Mouse (Mus musculus) limb, embryonic 13.5 days (tissue): ENCODE data around the gene Srsf2. TPM values are rescaled to one million over a fixed set of nuclear protein-coding genes. Genes with fewer than 3 reads are reported as not detected.
"Not testable (repeated sequence)": the region's sequence is repeated elsewhere in the genome, so short reads cannot be mapped to it uniquely, and the experiment has no call there.

Source experiments
- ATAC-seq: fragments of 200-750 bp; cut with Nextera tagmentation; 2 replicates; pipeline ENCODE4 v1.8.0; 2017; ENCODE audit warnings: low read depth, moderate number of reproducible peaks, moderate TSS enrichment; ENCODE audit not compliant: low FRiP score
- H3K27ac ChIP-seq: fragments of 300-500 bp; sonication (generic); 2 replicates; pipeline ENCODE4 v1.5.1; 2015; ENCODE audit warnings: inconsistent platforms, mild to moderate bottlenecking, moderate library complexity
- H3K27me3 ChIP-seq: fragments of 300-500 bp; sonication (generic); 2 replicates; pipeline ENCODE4 v1.6.1; 2015; ENCODE audit warnings: mild to moderate bottlenecking, inconsistent platforms
- H3K36me3 ChIP-seq: fragments of 300-500 bp; sonication (generic); 2 replicates; pipeline ENCODE4 v1.6.1; 2015; ENCODE audit warnings: inconsistent platforms, mild to moderate bottlenecking, moderate library complexity
- H3K4me1 ChIP-seq: fragments of 300-500 bp; sonication (generic); 2 replicates; pipeline ENCODE4 v1.6.1; 2015; ENCODE audit warnings: inconsistent platforms
- H3K4me2 ChIP-seq: fragments of 300-500 bp; sonication (generic); replicated peaks from 2 replicates; pipeline ENCODE4 v1.6.1; 2015; ENCODE audit warnings: inconsistent platforms, mild to moderate bottlenecking, moderate library complexity
- H3K4me3 ChIP-seq: fragments of 300-500 bp; sonication (generic); 2 replicates; pipeline ENCODE4 v1.5.1; 2015; ENCODE audit warnings: moderate library complexity, mild to moderate bottlenecking, inconsistent platforms
- H3K9ac ChIP-seq: fragments of 300-500 bp; sonication (generic); 2 replicates; pipeline ENCODE4 v1.6.1; 2015; ENCODE audit warnings: mild to moderate bottlenecking, inconsistent platforms
- H3K9me3 ChIP-seq: fragments of 300-500 bp; sonication (generic); 2 replicates; pipeline ENCODE4 v1.6.1; 2016; ENCODE audit warnings: inconsistent platforms
- WGBS: fragments of 180-500 bp; shearing (Covaris S2); methylation state at CpG from one replicate; pipeline ENCODE4 v1.1.7; 2015; 5-methylcytosine and 5-hydroxymethylcytosine counted together
- polyA plus RNA-seq: library from polyadenylated mRNA; unstranded; fragments of >200 nt; fragmentation: Nextera tagmentation; extraction: Ambion mirVana; gene quantifications from 2 replicates; pipeline ENCODE4 v1.2.1, GENCODE M21; 2015

Srsf2 gene
- polyA plus RNA-seq, 1 experiment from 2014 or later: 789 TPM

DNA sequence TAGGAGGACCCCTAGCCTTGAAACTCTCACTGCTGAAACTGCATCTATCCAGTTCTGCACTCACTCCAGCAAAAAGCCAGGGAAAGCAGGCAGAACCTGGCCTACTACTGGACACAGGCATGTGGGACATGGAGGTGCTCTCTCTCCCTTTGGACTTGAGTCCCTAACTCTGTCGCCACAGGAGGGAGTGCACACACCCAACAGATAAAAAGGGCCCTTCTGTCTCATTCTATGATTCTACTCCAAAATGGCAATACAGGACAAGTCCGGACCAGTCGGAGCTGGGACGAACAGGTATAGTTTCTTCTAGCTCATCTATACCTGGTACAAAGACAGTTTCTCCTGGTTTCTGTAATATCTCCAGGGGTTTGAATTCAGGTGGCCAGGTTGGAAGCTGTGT, 12.1 kb downstream of the Srsf2 start:
- peak overlapping the region; percentile 90 for H3K4me2 ChIP-seq
- no peak overlapping the region for H3K27ac ChIP-seq
- ATAC-seq: no peak
- no peaks in the 10 kb centered on the region for H3K27me3 ChIP-seq
- peak overlapping the region; percentile 83 for H3K4me3 ChIP-seq
- peaks cover 39% of the 10 kb centered on the region for H3K4me1 ChIP-seq
- H3K9ac ChIP-seq: peak overlapping the region; percentile 90
- 85% methylated on average over 4 of the region's 4 CpGs for WGBS
- no peaks in the 10 kb centered on the region for H3K9me3 ChIP-seq
- peaks cover 55% of the 10 kb centered on the region for H3K36me3 ChIP-seq

DNA sequence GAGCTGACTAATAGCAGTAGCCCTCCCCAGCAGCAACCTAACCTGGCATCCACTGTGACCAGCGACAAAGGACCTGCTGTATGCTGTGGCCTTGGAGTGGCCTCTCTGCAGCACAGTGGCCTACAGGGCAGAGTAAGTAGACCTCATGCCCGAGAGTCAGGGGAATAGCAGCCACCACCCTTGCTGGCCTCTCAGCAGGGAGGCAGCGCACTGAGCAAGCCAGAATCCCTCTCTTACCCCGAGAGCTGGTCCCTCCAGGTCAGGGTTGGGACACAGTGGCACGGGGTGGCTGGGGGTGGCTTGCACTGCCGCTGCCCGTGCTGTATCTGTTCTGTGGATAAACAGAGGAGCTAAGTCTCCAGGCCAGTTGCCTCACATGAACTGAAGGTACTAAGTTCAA, 13.3 kb downstream of the Srsf2 start:
- no peaks in the 10 kb centered on the region for H3K27me3 ChIP-seq
- H3K9ac ChIP-seq: peak overlapping the region; percentile 13; the same call in 1 of the 2 replicates
- H3K9me3 ChIP-seq: no peaks in the 10 kb centered on the region
- no peak overlapping the region for H3K27ac ChIP-seq
- H3K36me3 ChIP-seq: peaks cover 66% of the 10 kb centered on the region
- H3K4me3 ChIP-seq: no peak overlapping the region; the same call in 1 of the 2 replicates
- ATAC-seq: no peak
- H3K4me1 ChIP-seq: peaks cover 35% of the 10 kb centered on the region
- peak overlapping the region; percentile 90 for H3K4me2 ChIP-seq
- 78% methylated on average over 7 of the region's 7 CpGs for WGBS

DNA sequence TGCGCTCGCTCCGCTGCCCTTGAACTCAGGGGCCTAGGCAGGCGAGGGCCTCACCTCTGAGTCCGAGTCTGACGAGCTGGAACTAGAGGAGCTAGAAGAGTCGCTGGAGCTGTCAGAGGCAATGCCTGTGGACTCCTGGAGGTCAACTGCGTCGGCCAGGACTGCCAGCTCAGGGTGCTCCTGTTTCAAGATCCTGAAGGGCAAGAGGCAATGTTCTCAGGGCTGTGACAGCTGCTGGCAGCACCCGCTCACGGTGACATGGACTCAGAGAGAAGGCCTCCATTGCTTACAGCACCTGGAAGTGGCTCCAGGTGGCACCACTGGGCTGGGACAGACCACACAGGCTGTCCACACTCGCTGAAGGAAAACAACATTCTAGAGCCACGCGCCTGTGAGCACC, 14.0 kb downstream of the Srsf2 start:
- Histone ChIP-seq H3K4me1 (peaks cover 29% of the 10 kb centered on the region), H3K4me2 (no peak overlapping the region), H3K36me3 (peaks cover 73% of the 10 kb centered on the region), H3K4me3 (no peak overlapping the region), H3K9me3 (no peaks in the 10 kb centered on the region), H3K27ac (no peak overlapping the region), H3K9ac (no peak overlapping the region), H3K27me3 (no peaks in the 10 kb centered on the region)
- ATAC-seq: no peak
- WGBS: 90% methylated on average over 14 of the region's 14 CpGs

DNA sequence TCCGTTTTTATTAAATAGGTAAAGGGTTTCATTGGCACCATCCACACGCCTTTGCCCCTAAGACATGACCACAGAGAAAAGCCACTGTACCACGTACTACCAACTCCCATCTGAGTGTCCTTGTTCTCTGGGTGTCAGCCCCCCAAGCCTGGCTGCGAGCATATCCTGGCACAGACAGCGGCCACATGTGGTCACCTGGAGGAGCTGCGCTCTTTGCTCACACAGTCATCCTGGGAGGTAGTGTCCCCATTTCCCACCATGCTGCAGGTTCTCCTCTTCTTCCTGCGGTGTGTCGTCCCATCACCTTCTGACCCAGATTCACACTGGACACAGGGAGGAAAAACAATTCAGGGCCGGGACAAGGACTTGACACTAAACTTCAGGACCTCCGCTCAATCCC, 15.5 kb downstream of the Srsf2 start:
- Histone ChIP-seq H3K27ac (no peak overlapping the region), H3K27me3 (no peaks in the 10 kb centered on the region), H3K9me3 (no peaks in the 10 kb centered on the region), H3K4me1 (peaks cover 33% of the 10 kb centered on the region), H3K4me2 (no peak overlapping the region), H3K4me3 (no peak overlapping the region), H3K36me3 (peaks cover 88% of the 10 kb centered on the region), H3K9ac (no peak overlapping the region)
- no peak for ATAC-seq
- WGBS: 92% methylated on average over 10 of the region's 10 CpGs

DNA sequence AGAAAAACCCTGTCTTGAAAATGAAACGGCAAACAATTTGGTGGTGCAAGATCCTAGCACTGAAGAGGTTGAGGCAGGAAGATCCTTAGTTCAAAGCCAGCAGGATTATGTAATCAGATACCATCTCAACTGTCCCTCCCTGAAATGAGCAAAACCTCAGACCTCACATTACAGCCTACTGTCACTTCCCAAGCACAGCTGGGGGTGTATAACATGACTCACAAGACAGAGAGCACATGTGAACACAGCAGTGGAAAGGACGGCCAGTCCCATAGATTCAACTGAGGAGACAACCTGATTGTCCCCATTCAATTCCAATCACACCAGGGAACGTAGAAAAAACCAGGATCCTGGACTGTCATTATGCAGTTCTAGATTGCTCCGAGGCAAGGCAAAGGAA, 16.6 kb downstream of the Srsf2 start:
- H3K27me3 ChIP-seq: no peaks in the 10 kb centered on the region
- H3K4me2 ChIP-seq: no peak overlapping the region
- no peak overlapping the region for H3K27ac ChIP-seq
- H3K4me1 ChIP-seq: peaks cover 29% of the 10 kb centered on the region
- H3K36me3 ChIP-seq: peaks cover 94% of the 10 kb centered on the region
- H3K4me3 ChIP-seq: no peak overlapping the region
- no peaks in the 10 kb centered on the region for H3K9me3 ChIP-seq
- WGBS: 88% methylated on average over 4 of the region's 4 CpGs
- no peak for ATAC-seq
- no peak overlapping the region for H3K9ac ChIP-seq

DNA sequence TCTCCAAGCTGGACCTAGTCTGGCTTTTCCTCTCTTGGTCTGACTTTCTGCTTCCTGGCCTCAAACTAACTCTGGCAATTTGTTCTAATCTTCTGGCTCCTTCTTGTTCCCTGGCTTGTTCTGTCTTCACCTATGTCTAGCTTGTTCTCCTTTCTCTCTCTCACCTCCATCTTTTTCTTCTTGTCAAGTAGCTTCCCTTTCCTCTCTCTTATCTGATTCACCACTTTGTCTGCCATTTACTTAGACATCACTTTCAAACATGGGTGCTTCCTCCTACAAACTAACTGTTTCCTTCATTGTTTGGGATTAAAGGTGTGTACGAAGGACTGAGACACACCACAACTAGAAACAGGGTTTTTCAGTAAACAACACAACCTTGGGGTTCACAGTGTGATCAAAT, 17.9 kb downstream of the Srsf2 start:
- Histone ChIP-seq H3K27me3 (no peaks in the 10 kb centered on the region), H3K9me3 (no peaks in the 10 kb centered on the region), H3K4me3 (no peak overlapping the region), H3K36me3 (peaks cover 85% of the 10 kb centered on the region), H3K27ac (no peak overlapping the region), H3K9ac (no peak overlapping the region), H3K4me2 (no peak overlapping the region), H3K4me1 (peaks cover 16% of the 10 kb centered on the region)
- WGBS: 94% methylated on average over 1 of the region's 1 CpGs
- no peak for ATAC-seq

DNA sequence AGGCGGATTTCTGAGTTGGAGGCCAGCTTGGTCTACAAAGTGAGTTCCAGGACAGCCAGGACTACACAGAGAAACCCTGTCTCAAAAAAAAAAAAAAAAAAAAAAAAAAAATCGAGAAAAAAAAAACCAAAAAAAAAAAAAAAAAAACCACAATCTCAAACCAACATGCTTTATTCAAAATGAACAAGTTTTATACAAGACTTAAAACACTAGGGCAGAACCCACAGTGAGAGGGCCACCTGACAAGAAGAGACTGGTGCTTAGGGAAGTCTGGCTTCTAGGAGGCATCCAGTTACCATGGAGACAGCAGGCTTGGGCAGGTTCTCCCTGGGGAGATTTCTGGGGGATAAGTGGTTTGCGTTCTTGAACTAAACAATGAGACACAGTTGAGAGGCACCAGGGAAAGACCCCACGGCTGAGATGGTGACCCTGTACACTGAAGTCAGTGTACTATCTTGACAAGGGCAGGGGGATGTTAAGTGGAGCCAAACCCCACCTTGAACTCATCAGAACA, 20.7 kb downstream of the Srsf2 start:
- H3K27me3 ChIP-seq: no peaks in the 10 kb centered on the region
- WGBS: 37% methylated on average over 4 of the region's 4 CpGs
- no peak for ATAC-seq
- H3K4me3 ChIP-seq: no peak overlapping the region
- peaks cover 27% of the 10 kb centered on the region for H3K4me1 ChIP-seq
- no peaks in the 10 kb centered on the region for H3K9me3 ChIP-seq
- no peak overlapping the region for H3K4me2 ChIP-seq
- H3K9ac ChIP-seq: no peak overlapping the region
- no peak overlapping the region for H3K27ac ChIP-seq
- H3K36me3 ChIP-seq: peaks cover 58% of the 10 kb centered on the region

DNA sequence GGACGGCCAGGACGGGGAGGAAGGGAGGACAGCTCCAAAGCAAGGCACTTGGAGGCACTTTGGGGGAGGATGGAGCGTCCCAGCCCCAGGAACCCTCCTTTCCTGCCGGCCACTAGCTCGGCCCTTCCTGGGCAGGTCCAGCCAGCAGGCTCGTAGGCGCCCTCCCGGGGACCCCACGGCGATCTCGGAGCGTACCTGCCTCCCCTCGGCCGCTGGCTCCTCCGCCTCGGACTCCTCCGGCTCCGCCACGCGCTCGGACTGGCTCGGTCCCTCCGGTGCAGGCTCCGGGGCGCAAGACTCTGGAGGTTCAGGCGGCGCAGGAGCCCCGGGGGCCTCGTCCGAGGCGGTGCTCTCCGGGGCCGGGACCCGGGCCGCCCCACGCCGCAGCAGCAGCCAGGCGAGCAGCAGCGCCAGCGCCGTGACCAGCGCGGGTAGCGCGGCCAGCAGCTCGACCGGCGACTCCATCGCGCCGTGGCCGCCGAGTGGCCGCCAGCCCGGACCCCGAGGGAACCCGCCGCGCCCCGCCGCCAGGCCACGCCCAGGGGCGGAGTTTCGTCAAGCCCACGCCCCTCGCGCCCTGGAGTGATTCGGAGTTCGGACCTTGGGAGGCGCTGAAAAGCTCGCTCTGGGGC, 25.2 kb downstream of the Srsf2 start, which contains the start of gene Mxra7:
Gene Mxra7 (minus strand): TSS at position 513 of the 632 bp plus-strand sequence.
- peaks cover 42% of the 10 kb centered on the region for H3K4me1 ChIP-seq
- WGBS: under 1% methylated on average over 66 of the region's 71 CpGs

DNA sequence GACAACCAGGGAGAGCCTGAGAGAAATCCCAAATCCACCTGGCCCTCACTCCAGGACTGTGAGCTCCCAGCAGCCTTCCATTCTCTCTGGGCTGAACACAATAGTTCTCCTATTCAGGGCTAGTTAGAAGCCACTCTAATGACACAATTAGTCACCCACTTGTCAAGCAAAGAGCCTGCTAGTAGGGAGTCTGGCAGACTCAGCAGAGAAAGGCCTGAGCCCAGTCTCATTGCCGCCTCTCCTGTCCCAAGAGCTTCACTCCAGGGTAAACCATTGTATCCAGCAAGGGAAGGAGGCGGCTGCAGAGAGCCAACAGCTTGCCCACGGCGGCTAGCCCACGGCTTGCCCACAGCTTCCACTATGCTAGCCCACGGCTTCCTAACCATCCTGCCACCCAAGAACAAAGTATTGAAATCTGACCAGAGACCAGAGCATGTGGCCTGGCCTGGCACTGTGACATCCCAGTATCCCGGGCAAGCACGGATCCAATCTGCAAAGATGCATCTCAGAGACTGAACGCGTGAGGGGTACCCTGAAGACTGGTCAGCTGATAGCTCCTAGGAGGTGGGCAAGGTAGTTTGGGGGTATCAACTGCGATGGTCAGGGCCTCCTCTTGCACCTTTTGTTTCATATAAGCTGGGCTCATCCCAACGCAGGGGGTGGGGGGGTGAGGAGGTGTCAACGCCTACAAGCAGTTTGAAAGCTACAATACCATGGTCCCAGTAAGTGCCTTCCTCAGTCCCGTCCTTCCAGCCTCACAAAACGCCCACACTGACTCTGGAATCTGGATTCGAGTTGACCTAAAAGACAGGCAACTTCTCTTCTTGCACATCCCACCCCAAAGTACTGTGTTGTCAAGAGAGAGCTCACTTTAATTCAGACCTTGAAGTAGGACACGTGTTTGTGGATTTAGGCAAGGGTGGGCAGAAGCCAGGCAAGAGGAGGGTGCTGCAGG, 26.1 kb downstream of the Srsf2 start:
- H3K9ac ChIP-seq: peak overlapping the region; percentile 80
- no peaks in the 10 kb centered on the region for H3K27me3 ChIP-seq
- no peaks in the 10 kb centered on the region for H3K9me3 ChIP-seq
- H3K36me3 ChIP-seq: peaks cover 9% of the 10 kb centered on the region
- WGBS: 43% methylated on average over 17 of the region's 17 CpGs
- no peak overlapping the region; the same call in 1 of the 2 replicates for H3K27ac ChIP-seq
- ATAC-seq: no peak
- H3K4me1 ChIP-seq: peaks cover 37% of the 10 kb centered on the region
- H3K4me3 ChIP-seq: peak overlapping the region; percentile 62
- H3K4me2 ChIP-seq: peak overlapping the region; percentile 73

More for the DNA sequence above, 25.2 kb downstream of the Srsf2 start, which contains the start of gene Mxra7:
- peak within 1 kb of the TSS; percentile 80 for H3K9ac ChIP-seq
- peak; percentile 58; the same call in 1 of the 2 replicates for ATAC-seq
- peak within 1 kb of the TSS; percentile 35; the same call in 1 of the 2 replicates for H3K27ac ChIP-seq
- no peaks in the 10 kb centered on the region for H3K9me3 ChIP-seq
- peaks cover 12% of the 10 kb centered on the region for H3K36me3 ChIP-seq
- peak within 1 kb of the TSS; percentile 62 for H3K4me3 ChIP-seq
- no peaks in the 10 kb centered on the region for H3K27me3 ChIP-seq
- H3K4me2 ChIP-seq: peak within 1 kb of the TSS; percentile 73

DNA sequence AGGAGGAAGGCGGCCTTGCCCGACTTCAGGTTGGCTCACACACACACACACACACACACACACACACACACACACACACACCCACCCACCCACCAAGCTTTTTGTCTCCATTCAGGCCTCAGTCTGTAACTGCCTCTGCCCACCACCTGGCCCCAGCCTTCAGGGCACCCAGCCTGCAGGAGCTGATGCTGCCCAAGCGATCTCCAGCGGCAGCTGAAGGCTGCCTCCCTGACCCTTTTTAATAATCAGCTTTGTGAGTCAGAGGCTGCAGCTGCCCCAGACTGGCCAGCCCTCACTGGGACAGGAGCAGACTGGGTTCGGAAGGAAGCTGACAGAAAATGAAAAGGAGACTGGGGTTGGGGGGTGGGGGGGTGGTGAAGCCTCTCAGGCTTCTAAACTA, 27.7 kb downstream of the Srsf2 start:
- H3K27me3 ChIP-seq: no peaks in the 10 kb centered on the region
- H3K9me3 ChIP-seq: no peaks in the 10 kb centered on the region
- H3K27ac ChIP-seq: no peak overlapping the region
- peak overlapping the region; percentile 31; the same call in 1 of the 2 replicates for H3K9ac ChIP-seq
- H3K4me2 ChIP-seq: no peak overlapping the region
- H3K4me1 ChIP-seq: peaks cover 37% of the 10 kb centered on the region
- H3K36me3 ChIP-seq: no peaks in the 10 kb centered on the region; the same call in 1 of the 2 replicates
- 47% methylated on average over 5 of the region's 5 CpGs for WGBS
- no peak overlapping the region for H3K4me3 ChIP-seq
- ATAC-seq: no peak

DNA sequence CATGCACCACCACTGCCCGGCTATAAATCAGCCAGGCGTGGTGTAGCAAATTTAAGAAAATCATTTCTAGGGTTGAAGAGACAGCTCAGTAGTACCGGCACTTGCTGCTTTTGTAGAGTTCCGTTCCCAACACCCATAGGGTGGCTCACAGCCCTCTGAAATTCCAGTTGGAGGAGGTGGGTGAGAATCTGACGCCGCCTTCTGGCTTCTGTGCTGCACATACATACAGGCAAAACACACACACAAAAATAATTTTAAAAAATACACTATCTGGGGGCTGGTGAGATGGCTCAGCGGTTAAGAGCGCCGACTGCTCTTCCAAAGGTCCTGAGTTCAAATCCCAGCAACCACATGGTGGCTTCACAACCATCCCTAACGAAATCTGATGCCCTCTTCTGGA, 29.0 kb downstream of the Srsf2 start:
- not testable (repeated sequence) for H3K9ac ChIP-seq, H3K36me3 ChIP-seq, H3K27me3 ChIP-seq, H3K4me2 ChIP-seq, H3K4me3 ChIP-seq, H3K9me3 ChIP-seq, ATAC-seq, H3K27ac ChIP-seq
- peaks cover 39% of the 10 kb centered on the region for H3K4me1 ChIP-seq
- 96% methylated on average over 10 of the region's 10 CpGs for WGBS

DNA sequence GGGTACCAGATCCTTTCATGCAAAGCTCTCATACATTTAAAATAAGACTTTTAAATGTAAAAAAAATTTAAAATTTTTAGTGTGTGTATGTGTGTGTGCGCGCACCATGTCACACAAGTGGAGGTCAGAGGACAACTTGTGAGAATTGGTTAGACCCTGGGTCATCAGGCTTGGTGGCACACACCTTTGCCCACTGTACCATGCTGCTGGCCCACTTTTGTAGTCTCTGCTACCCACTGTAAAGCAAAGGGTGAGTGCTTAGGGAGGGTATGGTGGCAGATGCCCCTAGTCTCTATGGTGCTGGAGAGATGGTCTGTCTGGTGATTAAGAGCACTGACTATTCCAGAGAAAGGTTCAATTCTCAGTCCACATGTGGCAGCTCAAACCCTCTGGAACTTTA, 29.6 kb downstream of the Srsf2 start:
- ATAC-seq: no peak
- Histone ChIP-seq H3K9ac (no peak overlapping the region), H3K4me1 (peaks cover 40% of the 10 kb centered on the region), H3K4me2 (no peak overlapping the region), H3K4me3 (no peak overlapping the region), H3K27ac (no peak overlapping the region), H3K27me3 (no peaks in the 10 kb centered on the region), H3K36me3 (no peaks in the 10 kb centered on the region), H3K9me3 (no peaks in the 10 kb centered on the region)
- 93% methylated on average over 2 of the region's 2 CpGs for WGBS
